Mouse (Mus musculus) liver, postnatal 0 days (tissue): ENCODE results near the gene Farsa.

Experiments used
- CTCF ChIP-seq: sonication (generic); IDR thresholded peaks from 2 replicates; pipeline ENCODE4 v1.5.1; 2016; ENCODE audit warnings: antibody characterized with exemption, low read depth
- EP300 ChIP-seq: IDR thresholded peaks from 2 replicates; pipeline ENCODE4 v1.6.1; 2016; ENCODE audit warnings: antibody characterized with exemption, low read depth, mild to moderate bottlenecking

- no peak for TF ChIP-seq EP300
- TF ChIP-seq CTCF, result no peak
Measured at GRCm38 (mm10) chr8:84910551-84910950, 53.8 kb downstream of the Farsa start.
